Mouse (Mus musculus) kidney, adult 8-10 months (tissue): ENCODE results near the gene Zfp512b.

Experiments
- DNase-seq, 2 experiments: peaks; one replicate each; pipeline ENCODE4 v3.0.0; 2022

Zfp512b gene

DNA sequence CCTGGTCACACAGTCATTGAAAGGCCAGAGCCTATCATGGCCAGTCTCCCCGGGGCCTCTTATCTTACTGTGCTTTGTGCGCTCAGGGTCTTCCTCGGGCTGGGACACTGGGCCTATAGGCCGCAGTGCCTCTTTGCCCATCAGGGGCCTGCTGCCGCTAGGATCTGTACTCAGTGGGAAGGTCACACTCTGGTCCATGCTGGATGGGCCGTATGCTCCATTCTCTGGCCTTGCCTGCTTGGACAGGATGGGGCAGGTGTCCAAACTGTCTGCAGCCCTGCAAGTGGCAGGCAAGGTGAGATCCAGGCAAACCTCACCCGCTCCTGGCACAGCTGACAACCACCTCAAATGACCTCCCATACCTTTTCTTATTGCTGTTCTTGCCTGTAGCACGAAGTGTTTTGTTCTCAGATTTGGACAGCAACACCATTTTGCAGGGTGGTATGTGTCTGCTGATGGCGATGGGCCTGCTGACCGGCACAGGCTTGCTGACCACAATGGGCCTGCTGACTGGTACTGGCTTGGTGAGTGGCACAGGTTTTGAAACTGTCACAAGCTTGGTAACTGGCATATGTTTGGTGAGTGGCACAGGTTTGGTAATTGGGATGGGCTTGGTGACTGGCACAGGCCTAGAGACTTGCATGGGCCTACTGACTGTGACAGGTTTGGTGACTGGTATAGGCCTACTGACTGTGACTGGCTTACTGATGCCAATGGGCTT lies 3.4 kb downstream of the Zfp512b start:
- DNase-seq, result no peak

DNA sequence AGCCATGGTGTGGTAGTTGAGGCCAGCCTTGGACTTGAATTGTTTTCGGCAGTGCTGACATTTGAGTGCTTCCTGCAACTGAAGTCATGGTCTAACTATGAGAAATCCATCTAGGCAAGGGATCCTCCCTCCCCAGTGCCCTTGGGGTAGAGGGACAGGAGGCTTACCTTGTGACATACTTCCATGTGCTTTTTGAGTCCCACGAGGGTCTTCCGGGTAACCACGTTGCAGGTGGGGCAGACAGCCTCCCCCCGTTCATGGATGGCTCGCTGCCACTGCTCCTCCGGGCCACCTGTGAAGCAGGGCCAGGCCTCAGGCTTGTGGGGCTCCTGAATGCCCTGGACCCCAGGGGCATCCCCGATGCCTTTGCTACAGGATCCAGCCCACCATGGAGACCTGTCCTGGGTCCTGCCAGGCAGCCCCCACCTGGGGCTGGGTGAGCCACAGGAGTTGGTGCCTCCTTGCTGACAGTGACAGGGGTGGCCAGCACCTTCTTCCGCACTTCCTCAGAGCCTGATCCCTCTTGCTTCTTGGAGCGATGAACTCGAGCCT lies 4.3 kb downstream of the Zfp512b start:
- DNase-seq, result no peak

DNA sequence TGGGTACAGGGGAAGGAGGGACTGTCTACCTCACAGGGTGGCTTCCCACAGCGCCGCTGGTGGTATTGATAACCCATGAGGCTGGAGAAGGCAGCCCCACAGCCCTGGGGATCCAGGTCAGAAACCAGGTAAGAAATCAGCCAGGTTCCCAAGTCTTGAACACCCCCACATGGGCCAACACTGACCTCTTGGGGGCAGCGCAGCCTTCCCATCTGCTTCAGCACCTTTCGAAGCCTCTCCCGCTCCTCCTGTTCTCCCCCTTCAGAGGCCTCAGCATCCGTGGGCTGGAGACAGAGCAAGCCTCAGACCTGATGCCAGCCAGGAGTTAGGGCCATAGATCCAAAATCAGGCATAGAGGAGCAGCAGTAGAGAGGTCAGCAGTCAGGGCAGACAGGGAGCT lies 4.8 kb downstream of the Zfp512b start:
- no peak for DNase-seq

DNA sequence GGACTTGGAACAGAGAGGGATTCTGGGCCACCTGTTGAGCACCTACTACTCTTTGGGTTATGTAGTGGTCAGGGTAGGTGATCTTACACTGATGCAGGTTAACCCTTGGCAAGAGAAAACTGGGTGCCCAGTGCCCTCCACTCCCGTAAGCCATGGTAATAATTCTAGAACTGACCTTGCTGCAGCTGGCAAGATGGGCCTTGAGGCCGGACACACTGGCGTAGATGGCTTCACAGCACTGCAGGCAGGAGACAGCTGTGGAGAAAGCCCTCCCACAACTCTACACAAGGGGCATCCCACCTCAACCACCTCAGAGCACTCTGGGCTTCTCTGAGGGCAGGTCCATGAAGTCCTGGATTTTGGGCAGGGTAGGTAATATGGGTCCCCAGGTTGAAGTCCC lies 6.5 kb downstream of the Zfp512b start:
- DNase-seq, result no peak

DNA sequence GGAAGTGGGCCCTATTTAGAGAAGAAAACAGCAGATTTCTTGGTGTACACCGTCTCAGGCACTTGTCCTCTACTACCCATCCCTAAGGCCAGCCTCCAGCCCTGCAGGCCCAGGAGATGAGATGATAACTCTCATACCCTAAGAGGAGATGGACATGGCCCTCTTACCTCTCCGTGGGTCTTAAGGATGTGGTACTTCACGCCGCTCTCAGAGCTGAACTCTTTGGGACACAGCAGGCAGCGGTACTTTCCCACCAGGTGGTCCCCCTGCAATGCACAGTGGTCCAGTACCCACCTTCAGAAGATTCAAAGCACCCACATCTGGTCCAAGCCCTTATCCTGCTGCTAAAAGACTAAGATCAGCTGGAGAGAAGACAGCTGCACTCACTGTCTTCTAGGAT lies 7.1 kb downstream of the Zfp512b start:
- DNase-seq, result no peak

DNA sequence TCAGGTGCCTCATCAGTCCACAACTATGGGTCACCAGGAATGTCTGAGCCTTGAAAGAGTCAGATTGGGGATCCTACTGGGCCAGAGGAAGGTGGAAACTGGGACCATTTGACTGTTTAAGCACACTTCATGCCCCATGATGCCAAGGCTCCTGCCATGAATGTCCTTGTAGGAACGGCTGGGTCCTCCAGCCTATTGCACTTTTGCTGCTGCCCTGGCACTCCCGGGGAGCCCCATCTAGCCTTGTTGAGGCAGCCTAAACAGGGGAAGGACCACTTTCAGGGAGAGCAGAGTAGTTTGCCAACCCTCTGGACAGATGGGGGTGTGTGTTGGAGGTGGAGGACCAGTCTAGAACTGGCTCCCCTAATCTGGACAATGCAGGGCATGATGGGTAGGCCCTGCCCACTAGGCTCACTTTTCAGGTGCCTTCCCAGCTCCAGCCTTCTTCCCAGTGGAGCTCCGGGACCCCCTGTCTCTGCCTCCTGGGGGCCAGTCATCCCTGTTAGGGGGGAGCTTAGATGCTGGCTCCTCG lies 8.1 kb downstream of the Zfp512b start, which contains the start of gene Uckl1:
TSS of gene Uckl1 (minus strand) at position 482 of the 532 bp plus-strand sequence.
- no peak for DNase-seq

DNA sequence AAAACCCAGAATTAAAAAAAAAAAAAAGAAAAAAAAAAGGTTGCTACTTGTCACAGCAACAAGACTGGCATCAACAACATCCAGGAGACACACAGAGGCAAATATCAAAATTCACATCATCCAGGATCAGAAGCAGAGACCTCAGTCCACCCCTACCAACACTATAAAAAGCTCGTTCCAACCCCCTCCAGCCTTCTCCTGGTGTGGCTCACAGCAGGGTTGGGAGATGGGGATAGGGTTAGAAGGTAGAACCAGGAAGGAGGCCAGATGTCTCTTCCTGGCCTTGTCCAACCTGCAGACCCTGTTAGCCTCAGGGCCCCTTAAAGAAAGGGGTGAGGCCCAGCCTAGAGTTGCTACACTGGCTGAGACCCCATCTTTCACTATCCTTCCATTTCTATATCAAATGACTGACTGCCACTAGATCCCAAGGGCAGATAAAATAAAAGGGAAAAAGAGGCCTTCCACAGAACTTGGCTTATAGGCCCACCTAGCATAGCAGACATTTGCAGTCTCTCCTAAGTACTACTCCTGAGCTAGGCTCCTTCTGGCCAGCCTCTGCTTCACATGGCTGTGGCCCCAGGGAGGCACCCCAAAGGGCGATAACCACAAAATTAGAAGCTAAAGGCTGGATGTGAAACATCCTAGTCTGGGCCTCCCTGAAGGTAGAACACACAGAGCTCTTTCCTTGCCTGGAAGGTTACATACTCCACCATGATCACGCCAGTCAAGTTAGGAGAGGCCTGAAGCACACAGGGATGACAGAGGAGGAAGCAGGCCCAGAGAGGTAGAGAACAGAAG lies 8.9 kb downstream of the Zfp512b start:
- no peak for DNase-seq

DNA sequence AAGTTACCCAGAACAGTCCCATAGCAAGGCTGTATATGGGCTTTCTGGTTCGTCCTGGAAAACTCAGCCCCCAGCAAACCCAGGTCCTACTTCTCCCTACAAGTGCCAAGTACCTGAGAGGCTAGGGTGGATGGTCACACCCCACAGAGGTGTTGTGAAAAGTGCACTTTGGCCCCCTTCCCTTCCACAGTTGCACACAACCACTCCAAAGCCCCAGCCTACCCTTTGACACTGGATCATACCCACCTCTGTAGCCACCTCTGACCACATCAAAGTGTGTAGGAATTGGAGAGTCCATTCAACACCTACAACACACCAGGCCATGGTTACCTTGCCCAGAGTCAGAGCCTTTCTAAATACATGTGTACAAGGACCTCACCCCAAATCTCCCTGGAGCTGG lies 9.7 kb downstream of the Zfp512b start:
- no peak for DNase-seq

DNA sequence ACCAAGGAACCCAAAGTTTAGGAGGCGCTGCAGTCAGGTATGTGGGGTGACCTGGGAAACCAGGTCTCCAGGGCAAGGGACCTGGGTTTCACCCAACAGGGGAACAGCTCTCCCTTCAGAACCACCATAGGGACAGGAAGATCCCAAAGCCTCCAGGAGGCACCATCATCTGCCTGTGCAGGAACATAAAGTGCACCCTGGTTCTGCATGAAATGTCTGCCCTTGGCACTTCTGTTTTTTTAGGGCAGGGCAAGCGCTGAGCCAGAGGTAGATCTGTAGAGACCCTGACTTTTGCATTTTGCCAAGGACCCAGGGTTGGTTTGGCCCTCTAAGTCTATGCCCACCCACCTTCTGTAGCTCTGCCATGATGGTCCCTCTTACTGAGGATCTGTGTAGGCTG lies 10.2 kb downstream of the Zfp512b start:
- DNase-seq, result no peak

DNA sequence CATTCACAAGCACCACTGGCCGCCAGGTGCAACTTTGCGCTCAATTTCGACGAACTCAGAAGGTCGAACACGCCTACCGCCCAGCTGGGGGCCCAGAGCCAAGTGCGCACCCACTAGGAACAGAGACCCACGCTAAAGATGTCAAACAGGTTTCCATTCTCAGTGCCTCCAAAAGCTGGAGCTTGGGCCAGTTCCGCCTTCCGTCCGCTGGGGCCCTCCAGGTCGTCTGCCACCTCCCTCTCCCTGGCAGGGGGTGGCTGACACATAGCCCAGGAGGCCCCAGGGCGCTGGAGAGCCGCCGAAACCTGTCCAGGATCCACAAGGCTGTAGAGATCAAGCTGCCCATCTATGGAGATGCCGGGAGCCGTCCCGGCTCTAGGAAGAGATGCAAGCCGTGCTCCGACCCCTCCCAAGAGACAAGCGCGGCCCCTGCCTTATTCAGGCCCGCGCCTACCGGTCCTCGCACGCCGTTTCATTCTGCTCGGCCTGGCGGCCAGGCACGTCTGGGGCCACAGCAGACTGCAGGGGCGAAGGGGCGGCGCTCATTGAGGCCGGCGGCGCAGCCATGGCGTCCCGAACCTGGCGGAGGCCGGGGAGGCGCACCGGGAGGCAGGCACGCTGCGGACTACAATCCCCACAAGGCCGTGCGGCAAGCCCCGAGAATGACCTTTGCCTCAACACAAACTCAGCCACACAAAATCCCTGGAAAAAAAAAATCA lies 11.0 kb downstream of the Zfp512b start:
- peak; percentile 84 to 90 for DNase-seq

DNA sequence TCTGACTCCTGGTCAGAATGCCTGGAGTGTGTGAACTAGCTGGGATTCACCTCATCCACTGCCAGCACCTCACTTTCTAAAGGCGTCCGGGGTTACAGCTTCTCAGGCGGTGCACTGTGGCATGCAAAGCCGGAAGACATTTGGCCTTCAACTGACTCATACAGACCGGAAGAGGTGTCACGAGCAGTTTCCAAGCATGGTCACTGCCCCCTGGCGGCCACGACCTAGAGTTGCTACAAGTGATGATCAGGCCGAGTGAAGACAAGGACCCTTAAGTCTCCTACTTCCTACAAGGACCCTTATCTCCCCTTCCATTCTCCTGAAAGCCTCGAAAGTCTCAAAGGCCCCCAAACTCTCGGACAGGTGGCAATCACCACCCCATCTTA lies 11.6 kb downstream of the Zfp512b start:
- DNase-seq, result peak; percentile 81 to 85

DNA sequence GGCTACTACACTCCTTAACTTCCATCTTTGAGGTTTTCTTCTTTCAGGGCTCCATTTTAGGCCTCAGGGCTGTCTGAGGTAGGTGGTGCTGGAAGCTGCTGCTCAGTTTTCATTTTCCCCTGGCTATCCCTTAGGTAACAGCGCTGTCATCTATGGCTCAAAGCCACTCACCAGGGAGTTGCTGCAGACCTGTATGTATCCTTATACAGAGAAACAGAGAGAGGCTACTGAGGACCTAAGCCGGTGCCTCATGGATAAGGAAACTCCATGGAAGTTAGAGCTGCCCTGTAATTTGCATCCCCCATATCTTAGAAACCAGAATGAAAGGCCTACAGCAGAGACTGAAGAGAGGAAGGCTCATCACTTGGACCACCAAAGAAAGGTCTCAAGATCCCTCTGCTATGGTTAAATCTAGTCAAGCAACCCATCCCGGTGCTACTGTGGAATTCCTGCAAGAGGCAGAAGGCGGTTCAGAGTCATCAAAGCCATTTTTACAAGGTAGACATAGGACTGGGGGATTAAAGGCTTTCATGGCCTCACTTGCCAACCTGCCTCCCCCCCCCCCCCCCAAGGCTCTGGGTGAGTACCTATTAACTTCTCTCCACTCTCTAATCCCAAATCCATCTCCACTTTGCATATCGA lies 12.4 kb downstream of the Zfp512b start:
- DNase-seq, result no peak

DNA sequence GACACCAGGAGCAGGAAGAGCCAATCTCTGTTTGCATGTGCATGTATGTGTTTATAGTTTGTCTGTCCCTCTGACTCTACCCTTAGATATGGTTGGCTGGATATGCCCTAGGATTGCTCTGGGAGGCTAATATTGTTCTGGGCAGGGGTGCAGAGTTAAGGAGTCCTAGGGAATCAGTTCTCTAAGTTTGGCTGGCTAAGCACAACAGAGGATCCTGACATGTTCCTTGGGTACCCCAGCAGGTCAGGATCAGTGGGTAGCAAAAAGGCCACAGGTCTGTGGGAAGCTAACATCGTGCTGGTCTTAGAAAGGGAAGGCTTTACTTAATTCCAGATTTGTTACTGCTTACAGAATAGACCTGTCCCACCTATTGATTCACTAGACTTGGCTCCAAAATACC lies 12.9 kb downstream of the Zfp512b start:
- no peak for DNase-seq

DNA sequence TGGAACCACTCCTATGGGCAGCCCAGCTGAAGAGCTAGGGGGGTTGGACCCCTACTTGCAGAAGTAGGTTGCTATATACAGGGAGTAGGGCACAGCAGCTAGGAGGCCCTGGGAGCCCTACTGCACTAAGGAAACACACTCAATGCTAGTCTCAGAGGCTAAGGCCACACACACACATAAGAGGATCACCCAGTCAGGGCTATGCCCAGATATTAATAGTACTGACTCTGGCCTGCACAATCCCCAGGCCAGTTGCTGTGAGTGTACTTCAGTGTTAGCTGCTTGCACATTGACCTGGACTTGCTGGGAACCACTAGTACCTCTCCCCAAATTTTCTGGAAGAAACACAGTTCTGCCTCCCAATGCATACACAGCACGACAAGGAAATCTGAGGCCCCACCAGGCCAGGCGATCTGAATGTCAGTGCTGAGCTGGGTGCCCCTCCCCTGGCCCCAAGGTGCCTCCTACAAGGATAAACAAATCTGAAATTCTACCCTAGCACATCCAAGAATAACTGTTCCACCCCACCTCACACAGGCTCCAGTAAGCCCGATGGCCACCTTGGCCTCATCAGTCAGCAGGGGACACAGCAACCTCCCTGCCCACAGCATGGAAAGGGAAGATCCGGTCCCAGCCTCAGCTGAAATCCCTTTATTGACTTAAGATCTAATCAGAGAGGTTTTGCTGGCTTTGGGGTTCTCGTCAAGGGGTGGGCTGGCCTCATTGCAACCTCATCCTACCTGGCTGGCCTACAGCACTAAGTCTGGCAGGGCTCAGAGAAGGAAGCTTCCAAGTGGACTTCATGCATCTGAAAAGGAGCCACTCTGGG lies 13.6 kb downstream of the Zfp512b start:
- DNase-seq, result no peak

DNA sequence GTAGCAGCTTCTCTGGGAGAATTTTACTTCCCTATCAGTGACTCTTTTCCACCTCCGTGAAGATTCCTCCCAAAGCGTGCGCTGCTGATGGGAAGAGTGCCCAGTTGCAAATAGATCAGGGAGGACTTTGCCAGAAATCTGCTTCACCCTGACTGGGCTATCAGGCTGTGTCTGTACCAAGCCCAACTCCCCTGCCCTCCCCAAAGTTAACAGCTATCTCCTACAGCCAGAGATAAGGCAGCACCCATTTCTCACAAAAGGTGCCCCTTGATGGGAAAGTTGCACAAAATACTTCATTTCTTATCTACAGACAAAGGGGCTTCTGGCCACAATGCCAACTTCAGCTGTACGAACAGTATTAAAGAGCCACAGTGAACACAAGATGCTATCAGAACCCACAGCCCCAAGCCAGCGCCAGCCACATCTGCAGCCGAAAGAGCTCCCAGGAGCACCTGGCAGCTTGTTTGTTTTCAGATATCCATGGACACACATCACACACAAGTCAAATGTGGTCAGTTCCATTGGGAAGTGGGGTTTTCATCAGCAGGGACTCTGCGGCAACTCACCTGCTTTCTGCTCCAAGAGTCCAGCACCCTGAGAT lies 14.5 kb downstream of the Zfp512b start:
- DNase-seq, result no peak

DNA sequence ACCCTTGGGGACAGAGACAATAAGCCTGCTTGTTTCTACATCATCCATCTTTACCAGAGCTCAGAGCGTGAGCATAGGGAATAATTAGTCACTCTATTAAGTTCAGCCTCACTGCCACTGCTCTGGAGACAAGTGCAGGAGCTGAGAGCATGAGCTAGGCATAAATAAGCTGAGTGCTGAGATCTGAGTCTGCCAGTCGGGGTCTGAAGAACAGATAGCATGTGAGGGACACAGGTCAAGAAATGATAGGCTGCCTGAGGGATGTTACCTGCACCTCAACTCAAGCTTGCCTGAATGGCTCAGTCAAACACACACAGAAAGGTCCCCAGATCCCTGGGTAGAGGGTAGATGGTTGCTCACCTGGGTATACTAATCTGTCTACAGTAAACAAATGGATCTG lies 15.5 kb downstream of the Zfp512b start:
- DNase-seq, result no peak

DNA sequence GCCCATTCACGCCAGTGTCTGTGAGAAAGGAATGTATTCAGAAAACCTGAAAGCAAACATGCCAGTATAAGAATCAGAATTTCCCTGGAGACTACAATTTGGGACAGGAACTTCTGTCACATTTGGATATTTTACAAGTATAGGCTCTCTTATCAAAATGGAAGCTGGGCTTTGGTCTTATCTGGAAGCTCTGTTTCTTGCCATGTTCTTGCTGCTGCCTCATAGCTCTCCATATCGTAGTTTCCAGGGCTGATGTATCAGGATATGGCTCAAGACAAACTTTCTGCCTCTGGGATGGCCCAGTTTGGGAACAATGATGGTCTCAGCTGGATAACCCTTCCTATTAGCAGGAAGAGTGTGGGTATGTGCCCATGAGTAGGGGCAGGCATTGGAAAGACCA lies 16.0 kb downstream of the Zfp512b start:
- no peak for DNase-seq

DNA sequence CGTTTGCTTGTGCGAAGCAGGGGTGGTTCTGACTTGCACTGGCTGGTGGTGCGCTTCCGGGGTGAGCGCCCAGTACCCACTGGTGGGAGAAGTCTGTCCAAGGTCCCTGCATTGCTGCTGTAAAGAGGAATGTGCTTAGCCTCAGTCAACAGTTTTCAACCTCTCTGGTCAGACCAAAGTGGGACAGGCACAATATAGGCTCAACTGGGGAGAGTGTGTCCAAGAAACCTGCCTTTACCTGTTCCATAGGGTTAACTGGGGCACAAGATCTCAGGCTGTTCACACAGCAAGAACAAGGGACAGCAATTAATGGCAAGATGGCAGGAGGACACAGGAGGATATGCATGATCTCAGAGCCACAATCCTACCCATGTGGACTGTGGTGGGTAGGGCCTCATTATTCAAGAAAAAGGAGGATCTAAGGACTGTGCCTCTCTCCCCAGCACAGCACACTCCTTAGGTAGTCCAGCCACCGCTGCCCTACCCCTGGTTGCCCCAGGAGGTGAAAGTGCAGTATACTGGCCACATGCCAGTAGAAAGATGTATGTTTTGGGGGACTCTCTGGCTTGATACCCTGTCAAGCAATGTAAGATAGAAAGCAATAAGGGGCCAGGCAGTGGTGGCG lies 17.6 kb downstream of the Zfp512b start:
- DNase-seq, result no peak

DNA sequence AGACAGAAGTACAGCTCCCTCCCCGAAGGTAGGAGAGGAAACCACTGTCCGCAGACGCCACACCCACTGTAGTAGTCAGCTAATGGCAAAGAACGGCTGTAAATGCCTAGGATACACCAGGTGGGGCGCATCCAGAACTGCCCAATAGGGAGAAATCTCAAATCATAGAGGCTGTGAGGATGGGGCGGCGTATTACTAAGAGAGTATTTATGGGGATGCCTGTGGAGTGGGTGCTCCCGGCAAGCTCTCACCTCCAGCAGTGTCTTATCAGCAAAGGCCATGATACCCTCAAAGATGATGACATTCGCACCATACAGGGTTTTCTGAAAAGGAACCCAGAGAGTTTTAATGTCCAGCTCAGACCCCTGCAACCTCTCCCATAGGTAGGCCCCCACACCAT lies 18.6 kb downstream of the Zfp512b start:
- DNase-seq, result no peak
